Mouse (Mus musculus): ENCODE data around the gene Hoxb1. TPM values are rescaled to one million over a fixed set of nuclear protein-coding genes. Genes with fewer than 3 reads are reported as not detected.

Hoxb1 gene
- polyA plus RNA-seq, 1 experiment = not detected

DNA sequence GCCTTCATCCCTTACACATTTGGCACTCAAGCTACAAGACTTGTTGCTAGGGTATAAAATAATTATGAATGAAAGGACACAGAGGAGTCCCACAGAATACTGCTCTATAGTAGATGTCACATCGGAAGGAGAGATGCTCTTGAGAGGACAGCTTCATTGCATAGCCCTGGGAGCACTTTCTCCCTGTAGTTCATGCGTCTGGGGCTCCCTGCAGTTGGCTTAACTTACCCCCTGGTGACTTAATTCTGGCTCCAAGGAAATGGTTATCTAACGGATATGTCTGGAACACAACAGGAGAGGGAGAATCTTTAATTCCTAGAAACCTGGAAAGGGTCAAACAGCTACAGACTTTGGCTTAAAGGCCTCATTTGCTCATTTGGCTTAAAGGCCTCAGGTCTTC is 6.2 kb downstream of the Hoxb1 start:
- H3K27me3 ChIP-seq (ENCODE audit: control insufficient read depth, insufficient read depth, insufficient read length) = peaks cover 76% of the 10 kb centered on the region
- H3K4me2 ChIP-seq (ENCODE audit: low read depth) = no peak overlapping the region
- TF ChIP-seq E2F4 (IDR thresholded peaks at IDR 0.05; ENCODE audit: insufficient read depth) = no peak
- no peak for TF ChIP-seq REST (IDR thresholded peaks at IDR 0.05; ENCODE audit: insufficient read depth, insufficient read length)
- H3ac ChIP-seq (ENCODE audit: control insufficient read depth, insufficient read length) = no peak overlapping the region
- H3K36me3 ChIP-seq (ENCODE audit: control insufficient read depth, insufficient read depth) = no peaks in the 10 kb centered on the region
- H3K4me3 ChIP-seq = no peak overlapping the region
- H3K79me2 ChIP-seq (ENCODE audit: control insufficient read depth, insufficient read depth) = no peaks in the 10 kb centered on the region

GRCm38 (mm10) chr11:96372519-96372918 is 7.0 kb downstream of the Hoxb1 start:
- Histone ChIP-seq H3K27me3 (ENCODE audit: control insufficient read depth, insufficient read depth, insufficient read length) (peaks cover 68% of the 10 kb centered on the region), H3K4me2 (ENCODE audit: low read depth) (no peak overlapping the region), H3K36me3 (ENCODE audit: control insufficient read depth, insufficient read depth) (no peaks in the 10 kb centered on the region), H3ac (ENCODE audit: control insufficient read depth, insufficient read length) (no peak overlapping the region), H3K4me3 (no peak overlapping the region), H3K79me2 (ENCODE audit: control insufficient read depth, insufficient read depth) (no peaks in the 10 kb centered on the region)
- no peak for TF ChIP-seq MYOG (IDR thresholded peaks at IDR 0.05; ENCODE audit: control insufficient read depth in 1 of 3, insufficient read depth in 1 of 3, insufficient read length in 2 of 3, low read depth in 2 of 3)
- no peak for TF ChIP-seq MYOD1 (IDR thresholded peaks at IDR 0.05; ENCODE audit: control insufficient read depth in 1 of 3, insufficient read length in 2 of 3, low read depth in 2 of 3)
- no peak for TF ChIP-seq SRF (IDR thresholded peaks at IDR 0.05; ENCODE audit: control insufficient read depth, insufficient read length, low read depth)
- no peak for TF ChIP-seq POLR2AphosphoS2 (IDR thresholded peaks at IDR 0.05; ENCODE audit: insufficient read length, low read depth)

DNA sequence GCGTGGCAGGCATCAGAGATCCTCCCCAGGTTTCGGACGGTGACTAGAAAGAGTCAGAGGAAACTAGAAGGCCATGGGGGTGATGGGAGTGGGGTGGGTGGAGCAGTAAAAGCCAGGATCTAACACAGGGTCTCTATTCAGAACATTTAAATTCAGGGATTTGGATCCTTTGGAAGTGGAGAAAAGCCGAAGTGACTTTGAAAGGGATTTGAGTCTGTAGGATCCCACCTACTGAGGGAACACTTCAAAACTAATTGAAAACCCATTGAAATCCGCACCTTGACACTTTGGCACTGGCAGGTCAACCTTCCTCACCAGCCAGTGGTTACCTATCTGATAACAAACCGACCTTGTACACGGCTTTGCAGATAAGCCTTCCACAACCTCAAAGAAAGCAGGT is 9.3 kb downstream of the Hoxb1 start:
- Histone ChIP-seq H3K27me3 (ENCODE audit: control insufficient read depth, insufficient read depth, insufficient read length) (peaks cover 48% of the 10 kb centered on the region), H3K79me2 (ENCODE audit: control insufficient read depth, insufficient read depth) (no peaks in the 10 kb centered on the region), H3K36me3 (ENCODE audit: control insufficient read depth, insufficient read depth) (no peaks in the 10 kb centered on the region), H3K4me2 (ENCODE audit: low read depth) (no peak overlapping the region), H3K4me3 (no peak overlapping the region), H3ac (ENCODE audit: control insufficient read depth, insufficient read length) (no peak overlapping the region)
- TF ChIP-seq MYOG (IDR thresholded peaks at IDR 0.05; ENCODE audit: control insufficient read depth in 1 of 3, insufficient read depth in 1 of 3, insufficient read length in 2 of 3, low read depth in 2 of 3) (no peak), SRF (IDR thresholded peaks at IDR 0.05; ENCODE audit: control insufficient read depth, insufficient read length, low read depth) (no peak), USF1 (IDR thresholded peaks at IDR 0.05; ENCODE audit: low read depth) (no peak), POLR2A (IDR thresholded peaks at IDR 0.05; ENCODE audit: insufficient read length, low read depth) (no peak), MYOD1 (IDR thresholded peaks at IDR 0.05; ENCODE audit: control insufficient read depth in 1 of 3, insufficient read length in 2 of 3, low read depth in 2 of 3) (no peak)

DNA sequence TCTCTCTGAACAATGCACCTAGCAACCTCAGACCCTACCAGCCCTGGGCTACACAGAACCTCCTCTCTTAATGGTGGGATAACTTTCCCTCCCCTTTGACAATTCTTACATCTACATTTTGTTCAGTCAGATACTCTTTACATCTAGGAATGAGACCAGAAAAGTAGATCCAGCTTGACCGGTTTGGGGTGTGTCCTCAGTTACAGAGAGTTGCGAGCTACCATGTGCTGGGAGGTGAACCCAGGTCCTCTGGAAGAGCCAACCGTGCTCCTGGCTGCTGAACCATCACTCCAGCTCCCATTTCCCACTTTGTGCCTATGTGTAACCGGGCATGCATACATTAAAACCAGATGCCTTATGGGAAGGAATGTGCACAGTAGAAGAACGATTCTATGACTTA is 17.8 kb downstream of the Hoxb1 start:
- no peak for TF ChIP-seq E2F4 (IDR thresholded peaks at IDR 0.05; ENCODE audit: insufficient read depth)
- TF ChIP-seq MYOD1 (IDR thresholded peaks at IDR 0.05; ENCODE audit: control insufficient read depth in 1 of 3, insufficient read length in 2 of 3, low read depth in 2 of 3) = no peak
- TF ChIP-seq MYOG (IDR thresholded peaks at IDR 0.05; ENCODE audit: control insufficient read depth in 1 of 3, insufficient read depth in 1 of 3, insufficient read length in 2 of 3, low read depth in 2 of 3) = no peak
- no peak for TF ChIP-seq POLR2AphosphoS2 (IDR thresholded peaks at IDR 0.05; ENCODE audit: insufficient read length, low read depth)
- TF ChIP-seq TCF12 (IDR thresholded peaks at IDR 0.05; ENCODE audit: insufficient read depth, poor library complexity, severe bottlenecking) = no peak
- no peak for TF ChIP-seq POLR2A (IDR thresholded peaks at IDR 0.05; ENCODE audit: insufficient read length, low read depth)
- TF ChIP-seq REST (IDR thresholded peaks at IDR 0.05; ENCODE audit: insufficient read depth, insufficient read length) = no peak
- TF ChIP-seq USF1 (IDR thresholded peaks at IDR 0.05; ENCODE audit: low read depth) = no peak
- no peak for TF ChIP-seq TCF3 (IDR thresholded peaks at IDR 0.05; ENCODE audit: insufficient read length, low read depth)
- TF ChIP-seq CEBPB (IDR thresholded peaks at IDR 0.05; ENCODE audit: insufficient read depth, poor library complexity, severe bottlenecking) = no peak
- no peak for TF ChIP-seq SRF (IDR thresholded peaks at IDR 0.05; ENCODE audit: control insufficient read depth, insufficient read length, low read depth)
- no peak for TF ChIP-seq MAX (IDR thresholded peaks at IDR 0.05; ENCODE audit: low read depth)
- Histone ChIP-seq H3K27me3 (ENCODE audit: control insufficient read depth, insufficient read depth, insufficient read length) (peaks cover 44% of the 10 kb centered on the region), H3K36me3 (ENCODE audit: control insufficient read depth, insufficient read depth) (no peaks in the 10 kb centered on the region), H3K4me2 (ENCODE audit: low read depth) (no peak overlapping the region), H3ac (ENCODE audit: control insufficient read depth, insufficient read length) (no peak overlapping the region), H3K4me3 (no peak overlapping the region), H3K79me2 (ENCODE audit: control insufficient read depth, insufficient read depth) (no peaks in the 10 kb centered on the region)

- no peaks in the 10 kb centered on the region for H3K79me2 ChIP-seq (ENCODE audit: control insufficient read depth, insufficient read depth)
- TF ChIP-seq E2F4 (IDR thresholded peaks at IDR 0.05; ENCODE audit: insufficient read depth) = no peak
- no peak for TF ChIP-seq MYOD1 (IDR thresholded peaks at IDR 0.05; ENCODE audit: control insufficient read depth in 1 of 3, insufficient read length in 2 of 3, low read depth in 2 of 3)
- TF ChIP-seq MAX (IDR thresholded peaks at IDR 0.05; ENCODE audit: low read depth) = no peak
- TF ChIP-seq REST (IDR thresholded peaks at IDR 0.05; ENCODE audit: insufficient read depth, insufficient read length) = no peak
- no peak for TF ChIP-seq POLR2AphosphoS2 (IDR thresholded peaks at IDR 0.05; ENCODE audit: insufficient read length, low read depth)
- no peak for TF ChIP-seq USF1 (IDR thresholded peaks at IDR 0.05; ENCODE audit: low read depth)
- TF ChIP-seq TCF3 (IDR thresholded peaks at IDR 0.05; ENCODE audit: insufficient read length, low read depth) = no peak
- no peak for TF ChIP-seq POLR2A (IDR thresholded peaks at IDR 0.05; ENCODE audit: insufficient read length, low read depth)
- TF ChIP-seq MYOG (IDR thresholded peaks at IDR 0.05; ENCODE audit: control insufficient read depth in 1 of 3, insufficient read depth in 1 of 3, insufficient read length in 2 of 3, low read depth in 2 of 3) = no peak
- TF ChIP-seq TCF12 (IDR thresholded peaks at IDR 0.05; ENCODE audit: insufficient read depth, poor library complexity, severe bottlenecking) = no peak
- TF ChIP-seq SRF (IDR thresholded peaks at IDR 0.05; ENCODE audit: control insufficient read depth, insufficient read length, low read depth) = no peak
- TF ChIP-seq CEBPB (IDR thresholded peaks at IDR 0.05; ENCODE audit: insufficient read depth, poor library complexity, severe bottlenecking) = no peak
- peaks cover 20% of the 10 kb centered on the region for H3K27me3 ChIP-seq (ENCODE audit: control insufficient read depth, insufficient read depth, insufficient read length)
- H3K4me2 ChIP-seq (ENCODE audit: low read depth) = no peak overlapping the region
- no peak overlapping the region for H3K4me3 ChIP-seq
- H3ac ChIP-seq (ENCODE audit: control insufficient read depth, insufficient read length) = no peak overlapping the region
- no peaks in the 10 kb centered on the region for H3K36me3 ChIP-seq (ENCODE audit: control insufficient read depth, insufficient read depth)
Observed at GRCm38 (mm10) chr11:96387635-96388034, 22.1 kb downstream of the Hoxb1 start.

Data from myocyte (in vitro differentiated cells).